Mouse (Mus musculus) spleen, postnatal 14 days (tissue): Measurements from ENCODE around the gene Slc13a3.
"Not testable (repeated sequence)": the region's sequence is repeated elsewhere in the genome, so short reads cannot be mapped to it uniquely, and the experiment has no call there.

Experiments used
- DNase-seq, 2 experiments: peaks; one replicate each; pipeline ENCODE4 v3.0.0; 2021 to 2022; ENCODE audit warnings: low spot score in 2 of 2

Slc13a3 gene

DNA sequence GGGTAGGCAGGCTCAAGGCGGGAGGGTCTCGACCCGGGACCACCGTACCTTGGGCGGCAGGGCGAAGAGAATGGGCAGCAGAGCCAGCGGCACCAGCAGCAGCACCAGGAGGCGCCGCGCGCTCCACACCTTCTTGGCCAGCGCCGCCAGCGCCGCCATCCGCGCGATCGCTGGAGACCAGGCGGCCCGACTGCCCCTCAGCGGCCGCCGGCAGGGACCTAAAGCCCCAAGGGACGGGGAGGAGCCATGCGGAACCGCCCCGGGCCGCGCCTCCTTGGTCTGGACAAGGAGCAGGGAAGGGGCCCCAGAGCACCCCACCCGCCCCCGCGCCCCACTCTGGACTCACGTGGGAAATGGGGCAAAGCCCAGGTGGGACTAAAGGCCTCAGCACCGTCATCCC lies at the start of gene Slc13a3:
TSS of gene Slc13a3 (minus strand) at position 228 of the 400 bp plus-strand sequence.
- no peak for DNase-seq

DNA sequence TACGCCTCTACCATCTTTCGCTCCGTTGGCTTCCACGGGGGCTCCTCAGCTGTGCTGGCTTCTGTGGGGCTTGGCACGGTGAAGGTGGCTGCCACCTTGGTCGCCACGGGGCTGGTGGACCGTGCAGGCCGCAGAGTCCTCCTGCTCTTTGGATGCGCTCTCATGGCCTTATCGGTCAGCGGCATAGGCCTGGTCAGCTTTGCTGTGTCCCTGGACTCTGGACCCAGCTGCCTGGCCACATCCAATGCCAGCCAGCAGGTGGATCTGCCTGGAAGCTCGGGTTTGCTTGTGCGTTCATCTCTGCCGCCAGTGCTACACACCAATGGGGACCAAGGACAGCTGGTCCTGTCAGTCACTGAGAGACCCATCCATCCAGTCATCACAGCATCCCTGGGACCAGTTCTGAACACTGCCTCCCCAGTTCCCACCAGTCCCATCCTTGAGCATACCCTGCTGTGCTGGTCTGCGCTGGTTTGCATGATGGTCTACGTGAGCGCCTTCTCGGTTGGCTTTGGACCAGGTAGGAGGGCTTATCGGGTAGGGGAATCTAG lies 42.2 kb upstream of the Slc13a3 start:
- no peak for DNase-seq

DNA sequence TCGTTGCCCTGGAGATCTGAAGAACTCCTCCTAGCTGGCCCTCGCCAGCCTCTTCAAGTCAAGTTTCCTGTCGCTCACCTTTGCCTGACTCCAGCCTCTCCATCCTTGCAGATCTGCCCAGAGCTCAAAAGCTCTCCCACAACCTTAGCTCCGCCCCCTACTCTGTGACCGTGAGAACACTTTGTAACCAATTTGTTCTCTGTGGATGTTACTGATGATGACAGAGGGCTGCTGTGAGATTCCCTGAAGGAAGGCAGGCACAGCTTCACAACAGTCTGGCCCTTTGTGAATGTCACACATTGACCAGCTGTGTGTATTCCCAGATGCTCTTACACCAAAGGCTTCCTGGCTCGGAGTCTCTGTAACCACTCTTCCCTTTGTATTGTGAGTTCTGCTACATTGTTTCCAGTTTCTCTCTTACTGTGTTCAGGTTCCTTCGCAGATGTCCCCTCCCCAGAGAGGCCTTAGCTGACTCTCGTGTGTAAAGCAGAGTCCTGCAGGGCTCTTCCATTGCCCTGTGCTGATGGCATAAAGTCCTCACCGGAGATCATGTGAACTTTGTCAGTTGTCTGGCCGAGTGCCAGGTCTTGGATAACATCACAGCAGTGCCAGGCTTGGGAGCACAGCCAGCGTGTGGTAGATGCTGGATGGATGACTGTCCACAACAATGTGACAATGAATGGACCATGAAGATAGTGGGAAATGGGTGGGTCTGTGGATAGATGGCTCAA lies 40.0 kb upstream of the Slc13a3 start:
- DNase-seq: no peak

DNA sequence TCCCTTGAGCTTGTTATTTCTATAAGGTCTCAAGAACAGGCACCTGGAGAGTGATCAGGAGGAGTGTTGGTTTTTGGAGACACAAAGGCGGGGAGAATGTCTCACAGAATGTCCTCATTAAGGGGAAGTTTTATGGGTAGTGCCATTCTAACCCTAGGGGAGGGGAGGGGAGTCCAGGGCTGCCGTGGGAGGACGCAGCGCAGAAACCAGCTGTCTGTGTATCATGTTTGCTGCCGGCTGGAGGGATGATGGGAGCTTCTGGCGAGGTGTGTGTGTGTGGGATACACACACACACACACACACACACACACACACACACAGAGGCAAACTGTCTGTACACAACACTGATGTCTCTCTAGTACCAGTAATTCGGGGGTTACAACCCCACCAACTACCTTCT lies 39.4 kb upstream of the Slc13a3 start:
- DNase-seq: no peak

DNA sequence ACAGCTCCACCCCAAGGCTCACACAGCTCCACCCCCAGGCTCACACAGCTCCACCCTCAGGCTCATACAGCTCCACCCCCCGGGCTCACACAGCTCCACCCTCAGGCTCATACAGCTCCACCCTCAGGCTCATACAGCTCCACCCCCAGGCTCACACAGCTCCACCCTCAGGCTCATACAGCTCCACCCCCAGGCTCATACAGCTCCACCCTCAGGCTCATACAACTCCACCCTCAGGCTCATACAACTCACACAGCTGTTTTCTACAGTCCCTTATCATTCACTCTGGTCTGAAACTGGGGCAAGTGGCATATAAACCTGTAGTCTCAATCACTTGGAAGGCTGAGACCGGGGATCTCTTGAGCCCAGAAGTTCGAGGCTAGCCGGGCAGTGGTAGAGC lies 38.5 kb upstream of the Slc13a3 start:
- DNase-seq: not testable (repeated sequence)

DNA sequence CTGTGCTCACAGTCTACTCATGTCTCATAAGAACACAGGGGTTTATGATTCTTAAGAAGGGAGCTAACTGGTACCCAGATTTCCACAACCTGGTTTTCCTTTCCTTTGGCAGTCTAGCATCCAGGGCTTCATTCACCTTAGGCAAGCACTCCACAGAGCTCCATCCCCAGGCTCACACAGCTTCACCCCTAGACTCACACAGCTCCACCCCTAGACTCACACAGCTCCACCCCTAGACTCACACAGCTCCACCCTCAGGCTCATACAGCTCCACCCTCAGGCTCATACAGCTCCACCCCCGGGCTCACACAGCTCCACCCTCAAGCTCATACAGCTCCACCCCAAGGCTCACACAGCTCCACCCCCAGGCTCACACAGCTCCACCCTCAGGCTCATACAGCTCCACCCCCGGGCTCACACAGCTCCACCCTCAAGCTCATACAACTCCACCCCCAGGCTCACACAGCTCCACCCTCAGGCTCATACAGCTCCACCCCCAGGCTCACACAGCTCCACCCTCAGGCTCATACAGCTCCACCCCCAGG lies 38.0 kb upstream of the Slc13a3 start:
- not testable (repeated sequence) for DNase-seq

DNA sequence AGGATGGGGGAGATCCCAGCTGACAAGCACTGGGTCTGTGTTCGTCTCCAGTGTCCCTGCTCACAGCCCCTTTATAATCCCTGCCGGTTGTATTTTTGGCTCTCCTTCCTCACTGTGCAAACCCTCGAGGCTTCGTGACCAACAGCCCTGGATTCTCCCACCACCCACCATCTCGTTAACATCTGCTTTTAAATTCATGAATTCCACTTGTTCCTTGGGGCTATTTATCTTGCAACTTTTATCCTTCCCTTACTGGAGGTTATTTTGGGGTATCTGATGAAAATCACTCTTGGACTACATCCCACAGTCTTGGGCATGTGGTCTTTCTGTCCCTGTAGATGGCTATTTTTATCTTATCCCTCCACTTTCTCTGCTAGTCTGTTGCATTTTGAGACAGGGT lies 37.4 kb upstream of the Slc13a3 start:
- DNase-seq: no peak

DNA sequence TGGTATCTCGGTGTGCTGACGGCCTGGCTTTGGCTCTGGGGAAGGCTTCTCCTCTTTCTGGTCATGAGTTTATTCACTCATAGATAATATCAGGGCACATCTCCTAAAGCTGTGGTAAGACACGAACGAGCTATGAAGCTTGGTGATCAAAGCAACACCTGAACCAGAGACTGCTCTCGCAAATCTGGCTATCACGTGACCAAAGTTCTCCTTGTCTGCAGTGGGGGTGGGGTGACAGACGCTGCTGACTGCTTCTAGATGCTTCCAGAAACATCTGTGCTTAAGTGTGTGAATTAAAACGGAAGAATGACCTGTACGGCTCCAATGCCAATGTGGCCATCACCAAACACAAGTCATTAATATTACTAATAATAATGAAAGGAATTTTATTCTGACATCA lies 36.7 kb upstream of the Slc13a3 start:
- no peak for DNase-seq

DNA sequence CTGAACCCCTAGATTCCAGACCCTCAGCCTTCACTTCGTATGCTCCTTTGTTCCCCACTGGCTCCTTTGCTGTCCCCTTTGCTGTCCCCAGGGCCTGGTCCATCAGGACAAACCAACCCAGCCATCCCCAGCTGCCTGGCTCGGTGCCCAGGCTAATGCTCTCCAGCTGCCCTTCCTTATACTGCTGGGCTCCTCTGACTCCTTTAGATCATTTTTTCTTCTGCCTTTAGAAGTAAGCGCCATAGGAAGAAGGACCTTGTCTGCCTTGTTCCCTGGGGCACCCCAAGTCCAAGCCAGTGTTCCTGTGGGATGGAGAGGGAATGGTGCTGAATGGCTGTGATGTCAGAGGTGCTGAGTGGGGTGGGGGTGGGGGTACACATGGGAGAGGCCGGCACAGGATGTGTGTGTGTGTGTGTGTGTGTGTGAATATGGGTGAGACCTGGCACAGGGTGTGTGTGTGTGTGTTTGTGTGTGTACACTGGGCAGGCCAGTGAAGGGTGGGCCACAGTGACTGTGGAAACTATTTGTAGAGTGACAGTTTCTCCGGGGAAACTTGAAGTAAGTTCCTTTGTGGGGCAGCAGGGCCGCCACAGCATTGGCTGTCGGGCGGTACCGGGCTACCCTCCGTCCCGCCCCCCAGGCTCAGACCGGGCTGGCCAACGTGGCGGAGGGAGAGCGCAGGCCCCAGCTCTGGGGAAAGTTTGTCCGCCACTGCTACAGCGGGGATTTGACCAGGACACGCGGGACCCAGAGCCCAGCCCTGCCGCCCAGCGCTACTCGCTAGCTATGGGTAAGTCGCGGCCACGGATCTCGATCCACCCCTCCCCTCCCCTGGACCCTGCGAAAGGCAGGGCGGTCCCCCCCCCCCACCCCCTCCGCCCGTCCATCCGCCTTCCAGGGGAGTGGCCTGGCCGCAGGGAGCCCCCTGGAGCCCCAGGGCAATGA lies 30.5 kb upstream of the Slc13a3 start, which contains the start of gene Slc2a10:
TSS of gene Slc2a10 (plus strand) at position 529 of the 945 bp plus-strand sequence.
- DNase-seq: no peak

DNA sequence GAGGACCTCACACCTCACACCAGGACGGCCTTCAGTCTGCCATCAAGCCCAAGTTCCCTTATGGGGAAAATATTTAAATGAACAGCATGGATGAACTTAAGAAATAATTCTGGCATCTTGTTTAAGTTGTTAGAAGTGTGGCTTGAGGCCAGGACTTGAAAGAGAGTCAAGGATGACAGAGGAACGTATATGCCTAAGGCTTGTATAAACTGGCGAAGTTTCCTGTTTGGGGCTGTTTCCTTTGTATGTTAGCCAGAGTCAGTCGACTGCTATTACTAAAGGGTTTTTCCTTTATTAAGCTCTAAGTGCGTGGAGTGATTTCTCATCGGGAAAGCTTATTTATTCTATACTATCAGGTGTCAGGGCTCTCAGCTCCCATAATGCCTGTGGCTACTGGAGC lies 25.8 kb upstream of the Slc13a3 start:
- no peak for DNase-seq

DNA sequence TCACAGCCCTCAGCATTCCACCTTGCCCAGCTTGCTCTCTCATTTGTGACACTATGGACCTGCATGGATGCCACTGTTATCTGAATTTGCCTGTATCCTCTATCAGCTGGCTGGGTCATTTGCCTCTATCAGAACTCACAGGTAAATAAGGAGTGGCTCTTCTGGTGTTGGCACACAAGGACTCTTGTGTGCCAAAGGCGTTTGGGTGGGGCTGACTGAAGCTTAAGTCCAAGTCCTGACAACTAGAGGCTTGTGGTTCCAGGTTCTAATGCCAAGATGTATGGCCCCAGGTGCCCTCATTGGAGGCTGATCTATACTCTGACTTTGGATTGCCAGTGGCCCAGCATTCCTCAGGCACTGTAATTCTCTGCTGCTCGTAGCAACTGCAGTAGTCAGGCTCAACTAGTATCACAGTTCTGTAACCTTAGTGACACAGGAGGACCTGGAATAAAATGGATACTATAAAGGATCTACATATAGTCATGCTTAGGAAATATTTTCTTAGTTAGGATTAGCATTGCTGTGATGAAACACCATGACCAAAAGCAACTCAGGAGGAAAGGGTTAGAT lies 24.8 kb upstream of the Slc13a3 start:
- no peak for DNase-seq

DNA sequence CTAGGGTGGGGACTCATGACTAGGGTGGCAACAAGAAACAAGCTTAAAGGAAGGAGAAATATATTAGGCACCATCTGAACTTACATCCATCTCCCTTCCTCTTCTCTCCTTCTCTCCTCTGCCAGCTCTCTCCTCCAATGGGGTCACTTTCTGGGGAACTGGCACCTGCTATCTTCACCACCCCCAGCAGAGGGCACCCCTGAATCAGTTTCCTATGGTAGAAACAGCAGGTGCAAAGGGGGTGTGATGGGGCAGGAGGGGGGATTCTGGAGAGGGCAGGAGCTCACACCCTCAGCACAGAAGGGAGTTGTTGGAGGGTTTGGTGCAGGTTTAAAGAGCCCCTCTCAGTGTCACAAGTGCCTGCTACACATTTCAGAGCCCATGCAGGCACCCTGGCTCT lies 23.2 kb upstream of the Slc13a3 start:
- peak in 1 of 2 experiments; percentile 42 for DNase-seq

DNA sequence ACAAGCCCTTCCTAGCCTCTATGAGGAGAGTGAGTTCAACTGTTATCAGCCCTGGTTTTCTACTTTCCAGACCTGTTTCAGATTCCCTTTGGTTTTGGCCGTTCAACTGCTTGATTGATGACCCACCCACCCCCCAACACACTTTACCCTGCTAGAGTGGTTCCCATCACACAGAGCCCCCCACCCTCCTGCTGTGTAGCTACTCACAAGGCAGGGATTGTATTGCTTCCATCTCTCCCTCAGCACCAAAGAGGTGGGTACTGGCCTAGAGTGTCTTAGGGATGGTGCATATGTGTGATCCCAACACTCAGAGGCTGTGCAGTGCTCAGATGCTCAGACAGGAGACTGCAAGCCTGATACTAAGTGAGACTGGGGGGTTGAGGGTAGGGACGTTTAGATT lies 21.5 kb upstream of the Slc13a3 start:
- no peak for DNase-seq

DNA sequence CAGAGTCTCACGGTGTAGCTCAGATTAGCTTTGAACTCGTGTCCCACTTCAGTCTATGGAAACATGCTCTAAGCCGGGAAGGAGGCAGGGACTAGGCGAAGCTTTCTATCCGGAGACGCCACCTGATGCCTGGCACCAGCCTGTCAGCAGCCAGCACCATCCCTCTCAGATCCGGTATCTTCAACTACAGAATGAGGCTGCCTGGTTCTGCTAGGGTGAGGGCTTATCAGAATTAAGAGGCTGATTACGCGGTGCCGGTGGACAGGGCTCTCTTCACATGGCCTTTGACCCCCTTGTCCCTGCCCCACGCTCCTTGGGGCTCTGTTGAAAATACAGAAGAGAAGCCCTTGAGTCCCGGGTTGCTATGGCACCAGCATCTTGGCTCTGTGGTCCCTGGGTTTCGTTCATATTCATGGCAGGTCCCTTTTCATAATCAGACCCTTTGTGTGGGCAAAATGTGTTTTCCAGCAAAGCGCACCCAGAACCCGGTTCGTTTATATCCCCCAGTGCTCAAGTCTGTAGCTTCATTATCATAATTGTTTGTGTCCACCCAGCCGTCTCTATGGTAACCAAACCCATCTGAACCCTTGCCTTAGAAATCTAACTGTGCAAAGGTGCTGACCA lies 20.7 kb upstream of the Slc13a3 start:
- no peak for DNase-seq

DNA sequence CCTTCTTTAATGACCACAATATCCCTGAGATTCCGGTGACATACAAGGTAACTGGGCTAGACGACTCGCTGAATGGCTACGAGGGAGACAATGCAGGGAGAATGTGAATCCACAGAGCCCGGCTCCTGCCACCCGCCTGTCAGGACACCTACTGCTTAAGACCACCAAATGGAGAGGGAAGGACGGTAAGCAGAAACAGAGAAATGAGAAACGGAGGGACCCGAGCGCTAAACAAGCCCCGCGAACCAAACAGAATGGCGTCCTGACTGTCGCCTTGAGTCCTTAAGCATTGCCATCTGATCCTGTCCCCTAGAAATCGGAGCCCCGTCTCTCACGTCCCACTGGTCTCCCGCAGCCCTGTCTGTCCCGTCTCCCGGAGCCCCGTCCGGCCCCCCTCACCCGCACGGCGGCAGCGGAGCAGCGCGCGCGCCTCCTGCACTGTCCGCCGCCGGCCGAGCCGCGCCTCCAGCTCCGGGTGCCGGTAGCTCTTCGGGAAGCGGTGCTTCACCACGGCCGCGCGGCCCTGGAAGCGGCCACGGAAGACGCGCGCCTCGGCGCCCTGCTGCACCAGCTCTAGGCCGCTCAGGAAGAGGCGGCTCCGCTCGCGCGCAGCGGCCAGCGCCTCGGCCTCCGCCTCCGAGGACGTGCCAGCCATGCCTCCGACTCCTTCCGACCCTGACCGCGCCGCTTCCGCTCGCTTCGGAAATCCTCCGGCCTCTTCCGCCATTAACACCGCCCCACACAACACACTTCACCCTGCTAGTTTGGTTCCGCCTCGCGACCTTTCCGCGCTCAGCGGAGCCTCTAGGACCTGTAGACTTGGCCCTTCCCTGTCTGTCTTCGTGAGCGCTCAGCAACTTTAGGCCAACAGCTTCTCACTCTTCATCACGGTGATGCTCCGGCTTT lies 19.9 kb upstream of the Slc13a3 start, which contains the start of gene Trp53rka:
TSS of gene Trp53rka (minus strand) at position 677 of the 906 bp plus-strand sequence.
- DNase-seq: peak; percentile 41 to 68

DNA sequence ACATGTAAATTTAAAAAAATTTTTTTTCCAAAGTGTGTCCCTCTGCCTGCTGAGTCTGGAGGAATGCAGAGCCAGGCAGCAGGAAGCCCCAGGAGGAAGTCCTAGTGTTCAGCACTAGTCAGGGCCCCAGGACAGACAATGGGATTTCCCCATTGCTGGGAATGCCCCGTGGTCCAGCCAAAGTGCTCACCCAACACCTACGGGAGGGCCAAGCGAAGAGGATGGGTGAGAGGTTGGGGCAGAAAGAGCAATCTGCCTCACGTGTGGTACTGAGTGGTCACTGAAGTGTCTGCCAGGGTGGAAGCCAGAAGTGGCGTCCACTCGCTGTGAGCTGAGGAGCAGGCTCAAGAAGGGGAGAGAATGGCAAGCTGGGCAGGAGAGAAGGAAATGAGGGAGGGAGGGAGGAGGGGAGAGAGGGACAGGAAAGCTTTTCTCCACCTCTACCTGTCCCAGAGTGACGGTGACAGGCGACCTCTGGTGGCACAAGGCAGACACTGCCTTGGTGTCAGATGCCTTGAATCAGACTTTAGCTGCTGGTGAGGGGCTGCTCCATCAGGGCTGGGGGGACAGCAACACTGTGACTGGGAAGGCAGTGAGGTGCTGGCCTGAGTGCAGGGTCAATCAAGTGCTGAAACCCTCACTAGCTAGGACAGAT lies 14.0 kb upstream of the Slc13a3 start:
- peak in 1 of 2 experiments; percentile 29 for DNase-seq

DNA sequence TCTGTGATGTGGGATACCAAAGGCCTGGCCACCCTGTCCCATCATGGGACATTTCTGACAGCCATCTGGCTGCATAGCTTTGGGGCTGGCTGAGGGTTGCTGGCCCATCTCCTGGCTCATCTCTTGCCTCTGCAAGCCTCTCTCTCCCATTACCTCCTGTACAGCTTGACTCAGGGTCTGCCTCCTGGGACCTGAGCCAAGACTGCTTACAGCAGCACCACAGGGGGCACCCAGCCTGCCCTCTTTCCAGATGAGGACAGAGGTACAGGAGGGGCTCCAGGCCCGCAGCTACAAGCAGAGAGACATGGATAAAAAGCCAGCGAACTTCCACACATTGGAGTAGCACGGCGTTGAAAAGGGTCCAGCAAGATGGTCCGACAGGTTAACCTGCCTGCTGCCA lies 13.4 kb upstream of the Slc13a3 start:
- no peak for DNase-seq

DNA sequence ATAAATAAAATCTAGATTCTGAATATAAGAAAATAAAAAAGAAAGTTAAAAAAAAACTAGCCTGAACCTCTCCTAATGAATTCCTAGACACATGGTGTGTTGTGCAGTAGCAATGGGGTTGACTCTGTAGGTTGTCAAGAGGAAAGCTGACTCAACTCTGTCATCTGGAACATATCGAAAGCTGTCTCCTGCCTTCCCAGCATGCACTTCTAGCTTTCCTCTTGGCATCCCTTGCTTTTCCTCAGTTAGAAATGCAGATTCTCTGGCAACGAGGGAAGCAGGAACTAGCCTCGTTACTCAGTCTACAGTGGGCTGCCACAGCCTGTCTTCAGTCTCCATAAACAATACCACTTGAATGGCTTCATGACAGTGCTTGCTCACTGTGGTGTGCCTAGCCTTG lies 12.8 kb upstream of the Slc13a3 start:
- DNase-seq: no peak

DNA sequence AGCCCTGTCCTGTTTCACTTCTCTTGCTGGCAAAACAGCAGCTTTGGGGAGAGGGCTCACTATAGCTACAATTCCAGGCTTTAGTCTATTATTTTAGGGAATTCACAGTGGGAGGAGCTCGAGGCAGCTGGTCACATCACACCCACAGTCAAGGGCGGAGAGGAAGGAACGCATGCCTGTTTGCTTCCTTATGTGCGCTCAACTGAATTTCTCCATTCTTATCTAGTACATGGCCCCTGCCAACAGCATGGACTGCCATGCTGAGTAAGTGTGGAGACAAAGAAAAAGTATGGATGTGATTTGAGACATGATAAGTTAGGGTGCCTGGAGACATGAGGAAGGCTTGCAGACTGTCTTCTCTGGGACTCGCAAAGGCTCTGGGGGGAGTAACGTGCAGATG lies 11.1 kb upstream of the Slc13a3 start:
- no peak for DNase-seq

DNA sequence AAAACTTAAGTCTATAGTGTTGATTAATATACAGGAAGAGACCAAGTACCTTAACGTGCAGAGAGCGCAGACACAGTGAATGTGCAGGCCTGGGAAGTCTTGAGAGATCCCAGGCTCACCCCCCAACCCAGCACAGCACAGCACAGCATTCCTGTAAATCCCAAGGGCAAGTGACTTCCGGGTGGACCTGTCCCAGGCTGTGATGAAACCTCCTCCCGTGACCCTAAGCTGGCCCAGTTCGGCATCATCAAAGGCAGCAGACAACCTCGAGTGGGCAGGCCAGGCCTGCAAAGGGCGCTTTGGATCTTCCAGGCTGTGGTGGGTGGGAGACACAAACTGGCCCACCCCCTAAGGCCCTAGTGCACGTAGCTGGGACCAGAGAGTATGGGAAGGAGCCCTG lies 9.0 kb upstream of the Slc13a3 start:
- no peak for DNase-seq
